Mouse (Mus musculus): ENCODE results near the gene Otub1. TPM values are rescaled to one million over a fixed set of nuclear protein-coding genes. Genes with fewer than 3 reads are reported as not detected.

The Otub1 gene
- polyA plus RNA-seq, 1 experiment: 87.5 TPM

DNA sequence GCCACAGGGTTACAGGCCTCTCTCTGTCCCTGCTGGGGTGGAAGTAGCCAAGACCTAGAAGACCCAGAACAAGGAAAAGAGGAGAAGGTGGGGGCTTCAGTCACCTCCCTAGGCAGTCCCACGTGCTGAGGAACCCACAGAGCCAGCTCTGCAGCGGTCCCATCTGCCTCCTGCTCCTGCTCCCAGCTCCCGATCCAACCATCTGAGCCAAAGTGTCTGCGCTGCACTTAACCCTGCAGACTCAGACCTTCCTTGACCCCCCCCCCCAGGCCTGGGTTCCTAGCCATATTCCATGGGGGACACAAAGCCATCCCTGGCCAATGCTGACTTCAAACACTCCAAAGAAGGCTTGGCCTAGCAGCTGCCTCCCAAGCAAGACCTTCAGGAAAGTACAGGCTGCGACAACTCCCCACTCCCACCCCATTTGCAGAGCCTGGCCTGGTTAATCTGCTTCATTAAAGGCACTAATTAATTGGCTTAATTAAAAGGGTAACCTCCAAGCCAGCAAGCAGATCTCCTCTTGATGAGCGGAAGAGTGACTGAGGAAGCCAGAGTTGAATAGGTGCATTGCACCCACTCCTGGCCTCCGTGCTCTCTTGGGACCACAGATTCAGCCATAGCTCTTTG is 54.7 kb downstream of the Otub1 start:
- H3K4me3 ChIP-seq (ENCODE audit: low read depth, low read length): no peak overlapping the region
- no peaks in the 10 kb centered on the region for H3K27me3 ChIP-seq (ENCODE audit: control insufficient read depth, insufficient read depth, low read length, poor library complexity, severe bottlenecking)
- TF ChIP-seq EP300 (IDR thresholded peaks at IDR 0.05; ENCODE audit: insufficient read depth, low read depth, low read length) (no peak), CTCF (IDR thresholded peaks at IDR 0.05; ENCODE audit: low read depth, low read length) (no peak), POLR2A (IDR thresholded peaks at IDR 0.05; ENCODE audit: insufficient read depth, low read length) (no peak)
- no peak overlapping the region for H3K27ac ChIP-seq (ENCODE audit: insufficient read depth, low read length)
- H3K4me1 ChIP-seq (ENCODE audit: control insufficient read depth, insufficient read depth, low read length): no peaks in the 10 kb centered on the region
- H3K9me3 ChIP-seq (replicated peaks; ENCODE audit: control insufficient read depth, insufficient read depth, low read length, poor library complexity, severe bottlenecking): no peaks in the 10 kb centered on the region
- H3K36me3 ChIP-seq (ENCODE audit: control insufficient read depth, insufficient read depth, low read length, poor library complexity, severe bottlenecking): no peaks in the 10 kb centered on the region
- no peak overlapping the region for H3K9ac ChIP-seq (ENCODE audit: low read depth, poor library complexity, severe bottlenecking)

DNA sequence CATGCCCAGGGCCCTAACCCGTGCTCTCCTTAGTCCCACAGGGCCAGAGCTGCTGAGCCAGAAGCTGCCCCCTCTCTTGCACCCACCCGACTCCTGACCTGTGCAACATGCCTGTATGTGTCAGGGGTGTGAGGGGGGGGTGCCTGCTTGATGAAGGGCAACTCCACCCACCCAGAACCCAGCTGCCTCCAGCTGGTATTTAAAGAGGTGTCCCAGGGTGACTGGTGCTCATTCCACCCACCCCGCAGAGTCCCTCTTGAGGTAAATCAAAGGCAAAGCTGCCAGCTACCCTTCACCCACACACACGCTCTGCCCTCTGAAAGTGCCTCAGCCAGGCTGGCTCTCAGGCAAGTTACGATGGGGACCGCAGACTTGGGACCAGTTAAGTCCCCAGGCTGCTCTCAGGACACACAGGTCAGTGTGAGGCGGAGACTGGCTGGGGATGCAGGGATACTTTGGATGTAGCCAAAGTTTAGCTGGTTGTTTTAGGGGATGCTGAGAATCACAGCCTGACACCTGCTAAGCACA is 56.9 kb downstream of the Otub1 start:
- Histone ChIP-seq H3K9ac (ENCODE audit: low read depth, poor library complexity, severe bottlenecking) (no peak overlapping the region), H3K27me3 (ENCODE audit: control insufficient read depth, insufficient read depth, low read length, poor library complexity, severe bottlenecking) (no peaks in the 10 kb centered on the region), H3K36me3 (ENCODE audit: control insufficient read depth, insufficient read depth, low read length, poor library complexity, severe bottlenecking) (no peaks in the 10 kb centered on the region), H3K4me3 (ENCODE audit: low read depth, low read length) (no peak overlapping the region), H3K4me1 (ENCODE audit: control insufficient read depth, insufficient read depth, low read length) (peaks cover 1% of the 10 kb centered on the region), H3K27ac (ENCODE audit: insufficient read depth, low read length) (no peak overlapping the region), H3K9me3 (replicated peaks; ENCODE audit: control insufficient read depth, insufficient read depth, low read length, poor library complexity, severe bottlenecking) (no peaks in the 10 kb centered on the region)
- TF ChIP-seq EP300 (IDR thresholded peaks at IDR 0.05; ENCODE audit: insufficient read depth, low read depth, low read length): no peak
- TF ChIP-seq POLR2A (IDR thresholded peaks at IDR 0.05; ENCODE audit: insufficient read depth, low read length): no peak
- no peak for TF ChIP-seq CTCF (IDR thresholded peaks at IDR 0.05; ENCODE audit: low read depth, low read length)

DNA sequence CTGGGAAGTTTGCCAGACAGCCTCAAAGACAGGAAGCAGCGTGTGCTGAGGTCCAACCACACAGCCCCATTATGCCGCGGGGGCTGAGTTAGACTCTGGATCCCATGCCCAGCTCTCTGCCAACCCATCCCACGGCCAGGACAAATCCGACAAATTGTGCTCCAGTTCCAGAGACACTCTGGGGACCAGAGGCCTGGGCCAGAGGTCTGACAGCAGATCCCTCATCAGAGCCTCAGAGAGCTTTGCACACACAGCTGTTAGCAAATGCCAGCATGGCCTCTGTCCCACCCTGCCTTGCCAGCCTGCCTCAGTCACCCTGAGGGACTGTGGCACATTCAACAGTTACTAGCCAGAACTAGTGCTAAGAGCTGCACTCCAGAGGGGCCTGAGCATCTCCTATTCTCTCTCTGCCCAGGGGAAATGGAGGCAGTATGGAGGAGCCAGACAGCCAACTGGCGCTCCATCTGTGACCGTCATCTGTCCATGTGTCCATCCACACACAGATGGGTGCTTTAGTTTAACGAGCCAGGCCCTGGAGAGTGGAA is 57.5 kb downstream of the Otub1 start:
- H3K4me1 ChIP-seq (ENCODE audit: control insufficient read depth, insufficient read depth, low read length): peaks cover 1% of the 10 kb centered on the region
- H3K9ac ChIP-seq (ENCODE audit: low read depth, poor library complexity, severe bottlenecking): no peak overlapping the region
- no peak overlapping the region for H3K4me3 ChIP-seq (ENCODE audit: low read depth, low read length)
- H3K9me3 ChIP-seq (replicated peaks; ENCODE audit: control insufficient read depth, insufficient read depth, low read length, poor library complexity, severe bottlenecking): no peaks in the 10 kb centered on the region
- H3K27ac ChIP-seq (ENCODE audit: insufficient read depth, low read length): no peak overlapping the region
- no peaks in the 10 kb centered on the region for H3K36me3 ChIP-seq (ENCODE audit: control insufficient read depth, insufficient read depth, low read length, poor library complexity, severe bottlenecking)
- no peaks in the 10 kb centered on the region for H3K27me3 ChIP-seq (ENCODE audit: control insufficient read depth, insufficient read depth, low read length, poor library complexity, severe bottlenecking)
- TF ChIP-seq CTCF (IDR thresholded peaks at IDR 0.05; ENCODE audit: low read depth, low read length): no peak
- no peak for TF ChIP-seq EP300 (IDR thresholded peaks at IDR 0.05; ENCODE audit: insufficient read depth, low read depth, low read length)
- TF ChIP-seq POLR2A (IDR thresholded peaks at IDR 0.05; ENCODE audit: insufficient read depth, low read length): no peak

Other genes with a start within 250 kb of the Otub1 start
- gene Ppp1r14b, start 231.3 kb downstream of the Otub1 start, polyA plus RNA-seq (2011; ENCODE audit: insufficient read depth, insufficient read length, low read depth, missing spikeins): 151 and 166 TPM in 2 replicates
- gene Plcb3, start 229.8 kb downstream of the Otub1 start, polyA plus RNA-seq (2011; ENCODE audit: insufficient read depth, insufficient read length, low read depth, missing spikeins): 42.4 and 45.6 TPM in 2 replicates
- 40.4 and 45.5 TPM in 2 replicates for gene Fkbp2, start 225.8 kb downstream of the Otub1 start, polyA plus RNA-seq (2011; ENCODE audit: insufficient read depth, insufficient read length, low read depth, missing spikeins)
- 44.7 and 49.1 TPM in 2 replicates for gene Vegfb, start 218.7 kb downstream of the Otub1 start, polyA plus RNA-seq (2011; ENCODE audit: insufficient read depth, insufficient read length, low read depth, missing spikeins)
- gene Dnajc4, start 213.7 kb downstream of the Otub1 start, polyA plus RNA-seq (2011; ENCODE audit: insufficient read depth, insufficient read length, low read depth, missing spikeins): 14.8 and 15.8 TPM in 2 replicates
- 6.8 and 7.7 TPM in 2 replicates for gene Nudt22, start 210.2 kb downstream of the Otub1 start, polyA plus RNA-seq (2011; ENCODE audit: insufficient read depth, insufficient read length, low read depth, missing spikeins)
- 7.3 and 8.4 TPM in 2 replicates for gene Trpt1, start 210.2 kb downstream of the Otub1 start, polyA plus RNA-seq (2011; ENCODE audit: insufficient read depth, insufficient read length, low read depth, missing spikeins)
- gene Fermt3, start 186.8 kb downstream of the Otub1 start, polyA plus RNA-seq (2011; ENCODE audit: insufficient read depth, insufficient read length, low read depth, missing spikeins): 0.59 and 1.0 TPM in 2 replicates
- 519 and 544 TPM in 2 replicates for gene Stip1, start 166.3 kb downstream of the Otub1 start, polyA plus RNA-seq (2011; ENCODE audit: insufficient read depth, insufficient read length, low read depth, missing spikeins)
- gene Macrod1, start 149.5 kb downstream of the Otub1 start, polyA plus RNA-seq (2011; ENCODE audit: insufficient read depth, insufficient read length, low read depth, missing spikeins): 6.7 and 7.6 TPM in 2 replicates
- 0.51 and 0.82 TPM in 2 replicates for gene Flrt1, start 100.6 kb downstream of the Otub1 start, polyA plus RNA-seq (2011; ENCODE audit: insufficient read depth, insufficient read length, low read depth, missing spikeins)
- 584 and 638 TPM in 2 replicates for gene Cox8a, start 11.3 kb upstream of the Otub1 start, polyA plus RNA-seq (2011; ENCODE audit: insufficient read depth, insufficient read length, low read depth, missing spikeins)
- gene Naa40, start 34.9 kb upstream of the Otub1 start, polyA plus RNA-seq (2011; ENCODE audit: insufficient read depth, insufficient read length, low read depth, missing spikeins): 41.0 and 45.1 TPM in 2 replicates
- 69.4 and 78.5 TPM in 2 replicates for gene Rcor2, start 61.0 kb upstream of the Otub1 start, polyA plus RNA-seq (2011; ENCODE audit: insufficient read depth, insufficient read length, low read depth, missing spikeins)
- gene Mark2, start 135.5 kb upstream of the Otub1 start, polyA plus RNA-seq (2011; ENCODE audit: insufficient read depth, insufficient read length, low read depth, missing spikeins): 52.1 and 60.5 TPM in 2 replicates
- 43.8 and 56.3 TPM in 2 replicates for gene Spindoc, start 176.7 kb upstream of the Otub1 start, polyA plus RNA-seq (2011; ENCODE audit: insufficient read depth, insufficient read length, low read depth, missing spikeins)
- gene 2700081O15Rik, start 211.3 kb upstream of the Otub1 start, polyA plus RNA-seq (2011; ENCODE audit: insufficient read depth, insufficient read length, low read depth, missing spikeins): 6.2 and 7.5 TPM in 2 replicates